Mouse (Mus musculus) hindbrain, embryonic 12.5 days (tissue): ENCODE results near the gene Rgcc. TPM values are rescaled to one million over a fixed set of nuclear protein-coding genes. Genes with fewer than 3 reads are reported as not detected.

Source experiments
- ATAC-seq: fragments of 200-750 bp; cut with Nextera tagmentation; 2 replicates; pipeline ENCODE4 v1.8.0; 2017; ENCODE audit warnings: moderate TSS enrichment; ENCODE audit not compliant: low FRiP score
- H3K27ac ChIP-seq: fragments of 300-500 bp; sonication (generic); 2 replicates; pipeline ENCODE4 v1.5.1; 2016; ENCODE audit warnings: mild to moderate bottlenecking
- H3K27me3 ChIP-seq: fragments of 300-500 bp; sonication (generic); 2 replicates; pipeline ENCODE4 v1.6.1; 2016; ENCODE audit warnings: mild to moderate bottlenecking
- H3K36me3 ChIP-seq: fragments of 300-500 bp; sonication (generic); 2 replicates; pipeline ENCODE4 v1.6.1; 2016; ENCODE audit warnings: mild to moderate bottlenecking
- H3K4me1 ChIP-seq: fragments of 300-500 bp; sonication (generic); 2 replicates; pipeline ENCODE4 v1.6.1; 2016
- H3K4me2 ChIP-seq: fragments of 300-500 bp; sonication (generic); replicated peaks from 2 replicates; pipeline ENCODE4 v1.6.1; 2016; ENCODE audit warnings: mild to moderate bottlenecking
- H3K4me3 ChIP-seq: fragments of 300-500 bp; sonication (generic); 2 replicates; pipeline ENCODE4 v1.5.1; 2016; ENCODE audit warnings: mild to moderate bottlenecking
- H3K9ac ChIP-seq: fragments of 300-500 bp; sonication (generic); 2 replicates; pipeline ENCODE4 v1.6.1; 2016; ENCODE audit warnings: mild to moderate bottlenecking, moderate library complexity
- H3K9me3 ChIP-seq: fragments of 300-500 bp; sonication (generic); replicated peaks from 2 replicates; pipeline ENCODE4 v1.6.1; 2016; ENCODE audit warnings: mild to moderate bottlenecking
- WGBS: fragments of 180-500 bp; shearing (Covaris S2); methylation state at CpG from one replicate; pipeline ENCODE4 v1.1.7; 2016; 5-methylcytosine and 5-hydroxymethylcytosine counted together
- polyA plus RNA-seq: library from polyadenylated mRNA; unstranded; fragments of >200 nt; fragmentation: Nextera tagmentation; extraction: Ambion mirVana; gene quantifications from 2 replicates; pipeline ENCODE4 v1.2.1, GENCODE M21; 2016

Gene Rgcc
- polyA plus RNA-seq, 1 experiment from 2014 or later = 41.0 TPM

DNA sequence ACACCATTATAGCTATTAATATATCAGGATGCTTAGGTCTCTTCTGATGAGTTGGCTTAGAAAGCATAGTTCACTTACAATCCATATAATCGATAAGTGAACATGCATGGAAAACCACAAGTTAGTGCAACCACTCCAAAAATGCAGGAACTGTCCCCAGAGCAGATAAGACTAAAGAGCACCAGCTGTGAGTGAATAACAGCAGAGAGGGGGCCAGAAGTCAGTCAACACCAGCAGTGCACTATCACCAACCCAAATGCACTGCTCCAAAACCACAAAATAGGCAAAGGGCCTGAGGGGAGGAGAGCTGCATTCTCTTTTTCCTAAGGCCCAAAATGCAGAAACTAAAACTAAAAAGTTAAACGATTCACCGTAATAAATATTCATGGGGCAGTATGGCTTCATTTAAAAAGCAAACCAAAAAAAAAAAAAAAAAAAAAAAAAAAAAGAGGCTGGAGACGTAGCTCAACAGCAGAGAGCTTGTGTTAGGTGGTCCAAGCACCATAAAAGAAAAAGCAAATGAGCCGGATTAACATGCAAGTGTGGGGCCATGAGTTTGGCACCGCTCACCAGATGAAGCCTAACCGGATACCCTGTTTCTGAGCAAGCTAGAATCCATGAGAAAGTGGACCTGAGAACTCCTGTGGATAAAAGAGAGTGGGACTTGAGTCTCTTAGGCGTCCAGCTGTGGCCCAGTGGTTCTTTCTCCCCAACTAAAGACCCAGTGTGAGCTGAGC lies 12.2 kb upstream of the Rgcc start:
- no peaks in the 10 kb centered on the region for H3K36me3 ChIP-seq
- H3K4me1 ChIP-seq = 0 out of 2 replicates have a peak, but pooled peaks cover 3% of the 10 kb centered on the region
- H3K4me3 ChIP-seq = no peak overlapping the region
- 69% methylated on average over 8 of the region's 8 CpGs for WGBS
- H3K9me3 ChIP-seq = no peaks in the 10 kb centered on the region
- no peak overlapping the region for H3K27ac ChIP-seq
- H3K9ac ChIP-seq = no peak overlapping the region
- H3K27me3 ChIP-seq = no peaks in the 10 kb centered on the region
- ATAC-seq = no peak
- no peak overlapping the region for H3K4me2 ChIP-seq

DNA sequence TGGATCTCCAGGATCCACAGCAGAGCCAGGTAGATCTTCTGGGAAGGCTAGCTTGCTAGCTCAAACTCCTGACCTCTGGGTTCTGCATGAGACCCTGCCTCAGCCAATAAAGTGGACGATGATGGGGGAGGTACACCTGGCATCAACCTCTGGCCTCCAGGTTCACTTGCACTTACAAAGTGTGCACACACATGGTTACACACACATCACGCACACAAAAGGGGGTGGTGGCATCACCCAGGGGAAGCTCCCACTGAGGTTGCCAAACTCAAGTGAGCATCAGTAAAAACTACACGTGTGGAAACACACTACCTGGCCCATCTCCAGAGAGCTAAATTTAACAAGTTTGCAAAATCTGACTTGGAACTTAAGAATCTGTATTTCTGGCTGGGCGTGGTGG lies 11.3 kb upstream of the Rgcc start:
- no peak overlapping the region for H3K9ac ChIP-seq
- no peak overlapping the region for H3K4me2 ChIP-seq
- H3K9me3 ChIP-seq = no peaks in the 10 kb centered on the region
- peaks cover 9% of the 10 kb centered on the region for H3K4me1 ChIP-seq
- no peak for ATAC-seq
- H3K27me3 ChIP-seq = no peaks in the 10 kb centered on the region
- H3K36me3 ChIP-seq = no peaks in the 10 kb centered on the region
- no peak overlapping the region for H3K27ac ChIP-seq
- H3K4me3 ChIP-seq = no peak overlapping the region
- WGBS = 93% methylated on average over 4 of the region's 4 CpGs

GRCm38 (mm10) chr14:79311918-79312454 lies 10.5 kb upstream of the Rgcc start:
- Histone ChIP-seq H3K9me3 (no peaks in the 10 kb centered on the region), H3K4me1 (peaks cover 9% of the 10 kb centered on the region), H3K36me3 (no peaks in the 10 kb centered on the region), H3K4me2 (no peak overlapping the region), H3K4me3 (no peak overlapping the region), H3K27me3 (peaks cover 4% of the 10 kb centered on the region; the same call in 1 of the 2 replicates), H3K27ac (no peak overlapping the region), H3K9ac (no peak overlapping the region)
- 74% methylated on average over 4 of the region's 4 CpGs for WGBS
- no peak for ATAC-seq

DNA sequence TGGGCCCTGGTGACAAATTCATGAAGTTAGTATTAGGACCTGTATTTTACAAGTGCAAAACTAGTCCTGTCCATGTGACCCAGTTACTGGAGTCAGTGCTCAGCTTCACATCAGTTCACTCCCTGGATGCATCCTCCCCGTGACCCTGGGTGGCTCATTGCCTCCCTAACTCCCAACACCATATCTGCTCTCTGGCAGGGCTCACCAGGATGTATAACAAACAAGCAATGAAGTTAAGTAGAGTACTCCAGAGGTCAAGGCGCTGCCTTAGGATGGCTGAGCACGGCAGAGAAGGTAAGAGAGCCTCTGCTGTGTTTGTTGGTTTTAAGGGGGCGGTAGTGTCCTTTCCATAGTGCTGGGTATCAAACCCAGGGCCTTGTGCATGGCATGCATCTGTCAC lies 7.7 kb upstream of the Rgcc start:
- 41% methylated on average over 4 of the region's 4 CpGs for WGBS
- H3K36me3 ChIP-seq = no peaks in the 10 kb centered on the region
- H3K27me3 ChIP-seq = peaks cover 4% of the 10 kb centered on the region; the same call in 1 of the 2 replicates
- H3K9me3 ChIP-seq = no peaks in the 10 kb centered on the region
- no peak overlapping the region for H3K9ac ChIP-seq
- no peak overlapping the region for H3K4me2 ChIP-seq
- H3K4me1 ChIP-seq = peaks cover 9% of the 10 kb centered on the region
- H3K27ac ChIP-seq = no peak overlapping the region
- no peak overlapping the region for H3K4me3 ChIP-seq
- ATAC-seq = no peak

- Histone ChIP-seq H3K4me1 (peaks cover 9% of the 10 kb centered on the region), H3K27me3 (peaks cover 10% of the 10 kb centered on the region; the same call in 1 of the 2 replicates), H3K27ac (no peak overlapping the region), H3K4me3 (no peak overlapping the region), H3K9me3 (no peaks in the 10 kb centered on the region), H3K9ac (no peak overlapping the region), H3K4me2 (no peak overlapping the region), H3K36me3 (no peaks in the 10 kb centered on the region)
- WGBS = 14% methylated on average over 4 of the region's 4 CpGs
- ATAC-seq = no peak
Measured at GRCm38 (mm10) chr14:79308364-79308763, 6.9 kb upstream of the Rgcc start.

GRCm38 (mm10) chr14:79307908-79308307 lies 6.5 kb upstream of the Rgcc start:
- peaks cover 9% of the 10 kb centered on the region for H3K4me1 ChIP-seq
- no peaks in the 10 kb centered on the region for H3K9me3 ChIP-seq
- 52% methylated on average over 5 of the region's 5 CpGs for WGBS
- H3K36me3 ChIP-seq = no peaks in the 10 kb centered on the region
- H3K27ac ChIP-seq = no peak overlapping the region
- peaks cover 14% of the 10 kb centered on the region for H3K27me3 ChIP-seq
- no peak for ATAC-seq
- H3K4me3 ChIP-seq = no peak overlapping the region
- H3K4me2 ChIP-seq = no peak overlapping the region
- H3K9ac ChIP-seq = no peak overlapping the region

GRCm38 (mm10) chr14:79307138-79307537 lies 5.7 kb upstream of the Rgcc start:
- peaks cover 20% of the 10 kb centered on the region for H3K27me3 ChIP-seq
- no peaks in the 10 kb centered on the region for H3K9me3 ChIP-seq
- H3K4me1 ChIP-seq = peaks cover 9% of the 10 kb centered on the region
- 89% methylated on average over 7 of the region's 7 CpGs for WGBS
- H3K36me3 ChIP-seq = no peaks in the 10 kb centered on the region
- ATAC-seq = no peak
- H3K9ac ChIP-seq = no peak overlapping the region
- no peak overlapping the region for H3K4me3 ChIP-seq
- H3K4me2 ChIP-seq = no peak overlapping the region
- H3K27ac ChIP-seq = no peak overlapping the region

- Histone ChIP-seq H3K9me3 (no peaks in the 10 kb centered on the region), H3K4me1 (peaks cover 21% of the 10 kb centered on the region), H3K27ac (no peak overlapping the region), H3K4me2 (no peak overlapping the region), H3K36me3 (no peaks in the 10 kb centered on the region), H3K27me3 (peaks cover 40% of the 10 kb centered on the region), H3K9ac (no peak overlapping the region), H3K4me3 (no peak overlapping the region)
- ATAC-seq = no peak
- 89% methylated on average over 6 of the region's 6 CpGs for WGBS
Measured at GRCm38 (mm10) chr14:79304873-79305464, 3.5 kb upstream of the Rgcc start.

- Histone ChIP-seq H3K36me3 (no peaks in the 10 kb centered on the region), H3K9ac (no peak overlapping the region), H3K4me2 (no peak overlapping the region), H3K4me3 (no peak overlapping the region), H3K4me1 (peaks cover 16% of the 10 kb centered on the region), H3K9me3 (no peaks in the 10 kb centered on the region), H3K27me3 (peaks cover 56% of the 10 kb centered on the region), H3K27ac (no peak overlapping the region)
- 85% methylated on average over 2 of the region's 2 CpGs for WGBS
- ATAC-seq = no peak
Measured at GRCm38 (mm10) chr14:79303150-79303549, 1.7 kb upstream of the Rgcc start.

DNA sequence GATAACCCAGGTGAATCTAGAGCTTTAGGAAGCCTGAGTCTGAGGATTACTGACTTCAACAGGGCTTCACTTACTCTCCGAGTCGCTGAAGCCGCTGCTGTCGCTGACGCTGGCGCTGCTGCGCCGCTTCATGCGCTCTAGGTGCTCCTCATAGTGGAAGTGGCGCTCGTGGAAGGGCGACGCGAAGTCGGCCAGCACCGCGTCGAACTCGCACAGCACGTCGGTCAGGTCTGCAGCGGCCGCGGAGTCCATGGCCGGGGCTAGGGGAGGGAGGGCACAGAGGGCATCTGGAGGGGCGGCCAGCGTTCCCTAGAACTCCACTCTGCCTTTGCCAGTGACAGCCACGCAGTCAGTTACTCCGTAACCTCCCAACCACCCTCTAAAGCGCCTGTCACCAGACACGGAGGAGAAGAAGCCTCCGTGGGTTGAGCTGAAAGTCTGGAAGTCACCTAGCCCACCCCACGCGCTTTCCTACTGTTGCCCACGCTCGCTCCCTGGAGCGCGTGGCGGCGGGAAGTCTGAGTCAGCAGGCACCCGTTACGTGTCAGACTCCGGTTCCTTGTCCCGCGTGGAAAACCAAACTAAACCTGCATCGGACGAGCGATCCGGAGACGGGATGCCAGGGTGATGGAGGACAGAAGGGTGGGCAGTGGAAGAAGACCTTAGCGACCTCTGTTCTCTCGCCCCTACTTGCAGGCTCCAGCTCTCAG lies 649 bp downstream of the Rgcc start:
- Histone ChIP-seq H3K36me3 (no peaks in the 10 kb centered on the region), H3K4me2 (peak overlapping the region; percentile 97), H3K4me1 (peaks cover 25% of the 10 kb centered on the region), H3K9ac (peak overlapping the region; percentile 65), H3K4me3 (peak overlapping the region; percentile 52), H3K27ac (no peak overlapping the region), H3K27me3 (peaks cover 54% of the 10 kb centered on the region), H3K9me3 (no peaks in the 10 kb centered on the region)
- peak; percentile 58 for ATAC-seq
- WGBS = 2% methylated on average over 52 of the region's 52 CpGs

GRCm38 (mm10) chr14:79299796-79300195 lies 1.6 kb downstream of the Rgcc start:
- 14% methylated on average over 6 of the region's 6 CpGs for WGBS
- no peaks in the 10 kb centered on the region for H3K36me3 ChIP-seq
- H3K4me2 ChIP-seq = peak overlapping the region; percentile 97
- no peak overlapping the region for H3K9ac ChIP-seq
- H3K9me3 ChIP-seq = no peaks in the 10 kb centered on the region
- H3K27me3 ChIP-seq = peaks cover 54% of the 10 kb centered on the region
- peak overlapping the region; percentile 52 for H3K4me3 ChIP-seq
- peaks cover 28% of the 10 kb centered on the region for H3K4me1 ChIP-seq
- no peak for ATAC-seq
- no peak overlapping the region for H3K27ac ChIP-seq

DNA sequence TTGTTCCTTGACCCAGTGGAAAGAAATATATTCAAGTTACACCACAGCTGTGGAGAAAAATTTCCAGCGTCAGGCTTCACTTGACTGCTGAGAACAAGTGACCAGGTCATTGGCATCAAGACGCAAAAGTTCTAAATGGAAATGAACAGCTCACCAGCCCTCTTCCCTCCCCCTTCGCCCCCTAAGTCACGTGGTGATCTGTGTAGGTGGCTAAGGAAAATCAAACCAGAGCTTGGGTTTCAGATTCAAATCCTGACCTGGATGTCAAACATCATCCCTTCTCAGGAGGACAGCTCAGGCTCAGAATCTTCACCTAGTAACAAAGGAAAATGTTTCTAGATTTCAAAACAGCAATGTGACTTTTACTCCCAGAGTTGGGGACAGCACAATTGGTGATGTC lies 2.2 kb downstream of the Rgcc start:
- Histone ChIP-seq H3K36me3 (no peaks in the 10 kb centered on the region), H3K4me3 (no peak overlapping the region)

More for the DNA sequence above, 2.2 kb downstream of the Rgcc start:
- no peaks in the 10 kb centered on the region for H3K9me3 ChIP-seq
- H3K4me2 ChIP-seq = peak overlapping the region; percentile 97; the same call in 1 of the 2 replicates
- H3K27me3 ChIP-seq = peaks cover 54% of the 10 kb centered on the region
- H3K4me1 ChIP-seq = peaks cover 28% of the 10 kb centered on the region
- no peak overlapping the region for H3K27ac ChIP-seq
- H3K9ac ChIP-seq = no peak overlapping the region
- WGBS = 44% methylated on average over 4 of the region's 4 CpGs
- no peak for ATAC-seq
